Mouse (Mus musculus) hematopoietic stem cell, adult 5-6 weeks (primary cell): ENCODE measurements around the gene Mt2. TPM values are rescaled to one million over a fixed set of nuclear protein-coding genes. Genes with fewer than 3 reads are reported as not detected.
"Not testable (repeated sequence)": the region's sequence is repeated elsewhere in the genome, so short reads cannot be mapped to it uniquely, and the experiment has no call there.

ENCODE experiments used
- ATAC-seq, 2 experiments: fragments of 125-278 bp in 1 of 2; replicated peaks in 1 of 2; 2 replicates each; pipeline ENCODE4 v1.8.0; 2016 to 2017; ENCODE audit warnings: inconsistent platforms in 2 of 2, mild to moderate bottlenecking in 2 of 2, moderate number of reproducible peaks in 2 of 2, low read depth in 1 of 2, moderate TSS enrichment in 1 of 2; ENCODE audit not compliant: low FRiP score in 2 of 2, poor library complexity in 2 of 2, severe bottlenecking in 2 of 2, insufficient read depth in 1 of 2, low TSS enrichment in 1 of 2
- total RNA-seq: library from RNA; stranded (forward); fragments of 172-1452, 232-1000 nt; gene quantifications from 2 replicates; pipeline ENCODE4 v1.2.3, GENCODE M21; 2017

The Mt2 gene
- total RNA-seq, 1 experiment from 2014 or later: 52.7 TPM

GRCm38 (mm10) chr8:94165772-94166171 lies 6.7 kb upstream of the Mt2 start:
- ATAC-seq: not testable (repeated sequence)

- peak; percentile 60 to 84 for ATAC-seq
These were observed 5.2 kb upstream of the Mt2 start for GRCm38 (mm10) chr8:94167244-94167643.

- ATAC-seq: no peak
These were observed 2.9 kb upstream of the Mt2 start for GRCm38 (mm10) chr8:94169547-94169946.

GRCm38 (mm10) chr8:94171321-94171755 lies 1.1 kb upstream of the Mt2 start:
- no peak for ATAC-seq

GRCm38 (mm10) chr8:94172809-94173732 lies 607 bp downstream of the Mt2 start:
- peak; percentile 18 to 36; a peak in 1 of 4 replicates for ATAC-seq

- ATAC-seq: no peak
These were observed 1.5 kb downstream of the Mt2 start for GRCm38 (mm10) chr8:94173848-94174403.

GRCm38 (mm10) chr8:94174619-94175213 lies 2.3 kb downstream of the Mt2 start:
- no peak for ATAC-seq

GRCm38 (mm10) chr8:94177716-94178390 lies 5.4 kb downstream of the Mt2 start:
- no peak for ATAC-seq

- ATAC-seq: peak; percentile 65 to 80
These were observed 6.6 kb downstream of the Mt2 start, which contains the start of gene Mt1 for GRCm38 (mm10) chr8:94178857-94179712. TSS of gene Mt1 (plus strand) at chr8:94179082.

GRCm38 (mm10) chr8:94179713-94180560 lies 7.5 kb downstream of the Mt2 start:
- ATAC-seq: peak in 1 of 2 experiments; percentile 14; a peak in 1 of 4 replicates

GRCm38 (mm10) chr8:94180561-94180908 lies 8.1 kb downstream of the Mt2 start:
- no peak for ATAC-seq

GRCm38 (mm10) chr8:94182055-94182929 lies 9.8 kb downstream of the Mt2 start:
- ATAC-seq: no peak

GRCm38 (mm10) chr8:94183117-94183516 lies 10.7 kb downstream of the Mt2 start:
- peak; percentile 66 to 73 for ATAC-seq

GRCm38 (mm10) chr8:94184357-94184843 lies 11.9 kb downstream of the Mt2 start:
- no peak for ATAC-seq

- ATAC-seq: no peak
These were observed 13.3 kb downstream of the Mt2 start for GRCm38 (mm10) chr8:94185791-94186190.
